Mouse (Mus musculus) stomach, embryonic 14.5 days (tissue): ENCODE data around the gene Arnt2. TPM values are rescaled to one million over a fixed set of nuclear protein-coding genes. Genes with fewer than 3 reads are reported as not detected.

Experiments
- ATAC-seq: fragments of 200-750 bp; cut with Nextera tagmentation; 2 replicates; pipeline ENCODE4 v1.8.0; 2017; ENCODE audit warnings: low read depth, moderate TSS enrichment; ENCODE audit not compliant: insufficient number of reproducible peaks, insufficient read depth, low FRiP score
- H3K27ac ChIP-seq: fragments of 300-500 bp; sonication (generic); 2 replicates; pipeline ENCODE4 v1.5.1; 2014; ENCODE audit warnings: mild to moderate bottlenecking, low read length, moderate library complexity, mixed read lengths
- H3K27me3 ChIP-seq: fragments of 300-500 bp; sonication (generic); 2 replicates; pipeline ENCODE4 v1.6.1; 2014; ENCODE audit warnings: low read length, control low read depth, mixed read lengths; ENCODE audit not compliant: control insufficient read depth, insufficient read depth
- H3K36me3 ChIP-seq: fragments of 300-500 bp; sonication (generic); 2 replicates; pipeline ENCODE4 v1.6.1; 2014; ENCODE audit warnings: mild to moderate bottlenecking, control low read depth, low read length, moderate library complexity, mixed read lengths; ENCODE audit not compliant: control insufficient read depth, insufficient read depth
- H3K4me1 ChIP-seq: fragments of 300-500 bp; sonication (generic); 2 replicates; pipeline ENCODE4 v1.6.1; 2014; ENCODE audit warnings: low read length, control low read depth, mixed read lengths; ENCODE audit not compliant: control insufficient read depth, insufficient read depth
- H3K4me2 ChIP-seq: fragments of 300-500 bp; sonication (generic); replicated peaks from 2 replicates; pipeline ENCODE4 v1.6.1; 2014; ENCODE audit warnings: low read depth, low read length, control low read depth
- H3K4me3 ChIP-seq: fragments of 300-500 bp; sonication (generic); 2 replicates; pipeline ENCODE4 v1.5.1; 2014; ENCODE audit warnings: low read depth, low read length, control low read depth
- H3K9ac ChIP-seq: fragments of 300-500 bp; sonication (generic); replicated peaks from 2 replicates; pipeline ENCODE4 v1.6.1; 2014; ENCODE audit warnings: low read depth, mild to moderate bottlenecking, control low read depth, low read length, moderate library complexity, mixed read lengths
- H3K9me3 ChIP-seq: fragments of 300-500 bp; sonication (generic); 2 replicates; pipeline ENCODE4 v1.6.1; 2016; ENCODE audit warnings: low read depth, low read length, control low read depth; ENCODE audit not compliant: control insufficient read depth
- WGBS: fragments of 180-500 bp; shearing (Covaris S2); extraction: QIAGEN DNeasy Blood & Tissue Kit; methylation state at CpG from one replicate; pipeline ENCODE4 v1.1.7; 2014; 5-methylcytosine and 5-hydroxymethylcytosine counted together
- polyA plus RNA-seq: library from polyadenylated mRNA; unstranded; fragments of >200 nt; fragmentation: Nextera tagmentation; extraction: Ambion mirVana; gene quantifications from 2 replicates; pipeline ENCODE4 v1.2.1, GENCODE M21; 2014

Arnt2 gene
- polyA plus RNA-seq, 1 experiment from 2014 or later = 6.8 TPM

DNA sequence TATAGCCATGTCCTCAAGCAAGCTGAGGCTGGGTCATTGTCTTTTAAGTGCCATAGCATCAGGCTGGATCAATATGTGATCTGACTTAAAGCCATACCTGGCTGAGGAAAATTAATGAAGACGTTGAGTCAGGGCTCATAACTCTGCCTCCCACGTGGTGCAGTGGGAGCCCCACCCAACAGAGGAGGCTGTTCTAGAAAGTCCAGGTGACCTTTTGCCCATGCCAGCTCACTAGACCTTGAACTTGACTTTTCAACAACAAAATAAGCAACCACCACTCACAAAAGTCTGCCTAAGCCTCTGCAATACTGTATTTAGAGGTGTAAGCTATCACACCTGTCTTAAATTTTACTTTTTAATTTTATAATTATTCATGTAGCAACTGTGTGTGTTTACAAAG lies 24.9 kb upstream of the Arnt2 start:
- Histone ChIP-seq H3K9me3 (no peaks in the 10 kb centered on the region), H3K4me3 (no peak overlapping the region), H3K9ac (no peak overlapping the region), H3K27ac (no peak overlapping the region), H3K4me1 (no peaks in the 10 kb centered on the region), H3K36me3 (no peaks in the 10 kb centered on the region), H3K27me3 (no peaks in the 10 kb centered on the region), H3K4me2 (no peak overlapping the region)
- WGBS = 56% methylated on average over 2 of the region's 2 CpGs
- no peak for ATAC-seq

DNA sequence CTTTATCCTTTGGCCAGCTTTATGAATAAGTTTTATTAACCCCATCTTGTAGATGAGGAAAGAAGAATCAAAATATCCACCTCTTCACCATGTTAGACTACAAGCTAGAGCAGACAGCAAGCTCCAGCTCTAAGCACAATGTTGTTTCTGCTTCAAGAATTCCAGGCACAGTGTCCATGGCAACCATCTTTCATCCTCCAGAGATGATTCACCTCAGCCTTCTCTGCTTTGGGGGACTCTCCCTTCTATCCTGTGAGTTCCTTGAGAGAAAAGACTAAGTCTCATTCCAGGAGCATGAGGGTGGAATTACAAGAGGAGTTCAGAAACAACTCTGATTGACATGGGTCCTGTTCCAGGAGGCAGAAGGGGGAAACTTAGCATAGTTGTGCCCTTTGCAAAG lies 22.2 kb upstream of the Arnt2 start:
- H3K27me3 ChIP-seq = no peaks in the 10 kb centered on the region
- no peaks in the 10 kb centered on the region for H3K4me1 ChIP-seq
- no peaks in the 10 kb centered on the region for H3K9me3 ChIP-seq
- no peaks in the 10 kb centered on the region for H3K36me3 ChIP-seq
- no peak for ATAC-seq
- no peak overlapping the region for H3K4me3 ChIP-seq
- no peak overlapping the region for H3K4me2 ChIP-seq
- H3K27ac ChIP-seq = no peak overlapping the region
- no peak overlapping the region for H3K9ac ChIP-seq

DNA sequence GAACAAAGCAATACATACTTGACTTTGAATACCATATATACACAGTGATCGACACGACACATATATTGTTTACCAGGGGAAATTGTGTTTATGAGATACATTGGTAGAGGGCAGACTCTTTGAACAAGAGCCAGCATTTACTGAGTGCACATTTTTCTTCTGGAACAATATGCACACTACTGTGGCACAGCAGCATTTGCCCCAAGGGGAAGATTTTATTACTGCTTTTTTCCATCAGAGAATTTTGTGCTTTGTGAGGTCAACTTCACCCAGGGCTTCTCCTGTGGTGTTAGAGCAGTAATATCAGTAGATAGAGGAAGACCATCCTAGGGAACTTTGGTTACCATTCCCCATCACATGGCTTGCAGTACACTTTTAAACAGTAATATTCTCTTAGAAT lies 17.2 kb upstream of the Arnt2 start:
- Histone ChIP-seq H3K4me3 (no peak overlapping the region), H3K4me2 (no peak overlapping the region), H3K9ac (no peak overlapping the region), H3K27me3 (no peaks in the 10 kb centered on the region), H3K4me1 (no peaks in the 10 kb centered on the region), H3K27ac (no peak overlapping the region), H3K36me3 (no peaks in the 10 kb centered on the region), H3K9me3 (no peaks in the 10 kb centered on the region)
- WGBS = 77% methylated on average over 2 of the region's 2 CpGs
- ATAC-seq = no peak

DNA sequence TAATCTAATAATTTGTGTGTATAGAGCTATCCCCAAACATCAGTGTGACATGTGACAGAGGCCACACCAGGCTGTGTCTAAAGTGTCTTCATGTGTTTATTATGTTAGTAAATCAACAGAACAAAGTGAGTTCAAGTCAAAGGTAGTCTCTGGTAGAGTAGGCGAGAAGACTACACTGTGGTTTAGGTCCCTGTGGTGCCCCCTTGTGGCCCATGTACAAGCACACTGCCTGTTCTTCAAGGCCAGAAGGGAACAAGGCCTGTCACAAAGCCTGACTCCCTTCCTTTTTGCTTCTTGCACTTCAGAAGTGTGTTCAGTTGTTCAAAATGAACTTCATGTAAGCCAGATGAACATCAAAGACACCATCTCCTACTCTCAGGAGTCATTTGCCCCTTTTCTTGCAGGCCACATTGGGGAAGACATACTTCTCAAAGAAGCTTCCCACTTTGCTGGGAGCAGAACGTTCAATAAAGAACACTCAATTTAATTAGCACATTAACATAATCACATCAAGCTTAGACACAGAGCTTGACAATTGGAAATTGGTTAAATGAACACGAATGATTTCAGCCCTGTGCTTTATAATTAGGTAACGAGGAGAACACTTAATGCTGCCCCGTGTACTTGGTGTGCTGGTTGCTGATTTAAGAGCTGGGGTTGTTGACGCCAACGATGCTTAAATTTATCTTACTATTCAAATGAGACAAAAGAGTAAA lies 14.9 kb upstream of the Arnt2 start:
- Histone ChIP-seq H3K9ac (no peak overlapping the region), H3K4me1 (no peaks in the 10 kb centered on the region), H3K27ac (no peak overlapping the region), H3K4me2 (no peak overlapping the region), H3K36me3 (no peaks in the 10 kb centered on the region), H3K27me3 (no peaks in the 10 kb centered on the region), H3K4me3 (no peak overlapping the region), H3K9me3 (no peaks in the 10 kb centered on the region)
- 74% methylated on average over 7 of the region's 7 CpGs for WGBS
- ATAC-seq = no peak

DNA sequence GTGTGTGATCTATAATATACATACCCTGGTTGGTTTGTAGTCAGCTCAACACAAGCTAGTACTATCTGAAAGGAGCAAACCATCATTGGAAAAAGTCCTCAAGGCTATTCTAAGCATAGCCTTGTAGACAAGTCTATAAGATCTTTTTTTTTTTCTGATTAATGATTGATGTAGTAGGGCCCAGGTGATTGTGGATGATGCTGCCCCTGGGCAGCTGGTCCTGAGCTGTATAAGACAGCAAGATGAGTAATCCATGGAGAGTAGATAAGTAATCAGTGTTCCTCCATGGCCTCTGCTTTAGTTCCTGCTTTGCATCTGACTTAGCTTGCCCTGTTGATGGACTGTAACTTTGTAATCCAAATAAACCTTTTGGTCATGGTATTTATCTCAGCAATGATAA lies 11.8 kb upstream of the Arnt2 start:
- Histone ChIP-seq H3K4me1 (no peaks in the 10 kb centered on the region), H3K4me3 (no peak overlapping the region), H3K27me3 (no peaks in the 10 kb centered on the region), H3K36me3 (no peaks in the 10 kb centered on the region), H3K4me2 (no peak overlapping the region), H3K9ac (no peak overlapping the region), H3K9me3 (no peaks in the 10 kb centered on the region), H3K27ac (no peak overlapping the region)
- ATAC-seq = no peak

DNA sequence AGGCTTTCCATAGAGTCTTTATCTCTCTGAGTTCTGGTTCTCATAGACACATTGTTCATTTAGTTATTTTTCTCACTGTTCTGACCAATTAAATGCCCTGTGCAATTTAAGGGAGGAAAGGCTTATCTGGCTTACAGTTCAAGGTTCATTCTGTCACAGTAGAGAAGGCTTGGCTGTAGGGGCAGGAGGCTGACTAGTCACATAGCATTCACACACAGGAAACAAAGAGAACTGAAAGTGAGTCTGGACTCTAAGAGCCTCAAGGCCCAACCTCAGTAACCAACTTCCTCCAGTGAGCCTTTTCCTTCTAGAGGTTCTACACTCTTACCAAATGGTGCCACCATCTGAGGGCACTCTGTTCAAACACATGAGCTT lies 11.3 kb upstream of the Arnt2 start:
- Histone ChIP-seq H3K9me3 (no peaks in the 10 kb centered on the region), H3K9ac (no peak overlapping the region), H3K4me2 (no peak overlapping the region), H3K27ac (no peak overlapping the region), H3K4me3 (no peak overlapping the region), H3K27me3 (no peaks in the 10 kb centered on the region), H3K4me1 (no peaks in the 10 kb centered on the region), H3K36me3 (no peaks in the 10 kb centered on the region)
- no peak for ATAC-seq

DNA sequence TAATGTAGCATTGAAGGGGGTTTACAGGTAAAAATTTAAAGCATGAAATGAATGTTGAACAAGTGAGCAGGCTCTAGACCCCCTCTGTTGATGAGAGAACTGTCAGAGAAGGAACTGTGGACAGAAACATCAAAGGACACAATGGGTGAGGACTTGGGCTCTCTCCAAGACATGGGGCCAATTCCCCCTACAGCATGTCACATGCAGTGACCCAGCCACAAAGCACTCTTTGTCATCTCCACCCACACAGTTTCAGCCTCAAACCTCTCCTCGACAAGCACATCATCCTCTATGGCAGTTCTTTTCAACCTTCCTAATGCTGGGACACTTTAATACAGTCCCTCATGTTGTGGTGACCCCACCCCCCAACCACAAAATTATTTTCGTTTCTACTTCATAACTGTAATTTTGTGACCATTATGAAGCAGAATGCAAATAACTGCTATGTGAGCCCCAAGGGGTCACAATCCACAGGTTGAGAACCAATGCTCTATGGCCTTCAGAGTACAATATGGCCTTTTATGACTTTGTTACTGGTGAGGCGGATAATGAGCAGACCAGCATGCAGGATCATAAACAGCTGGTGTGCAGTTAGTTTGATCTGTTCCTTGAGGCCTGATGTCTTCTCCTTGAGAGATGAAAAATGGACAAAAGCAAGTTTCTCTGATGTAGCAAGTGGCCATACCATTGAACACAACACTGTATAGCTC lies 10.8 kb upstream of the Arnt2 start:
- 77% methylated on average over 3 of the region's 3 CpGs for WGBS
- Histone ChIP-seq H3K9me3 (no peaks in the 10 kb centered on the region), H3K27ac (no peak overlapping the region), H3K4me2 (no peak overlapping the region), H3K4me1 (no peaks in the 10 kb centered on the region), H3K27me3 (no peaks in the 10 kb centered on the region), H3K4me3 (no peak overlapping the region), H3K9ac (no peak overlapping the region), H3K36me3 (no peaks in the 10 kb centered on the region)
- no peak for ATAC-seq

DNA sequence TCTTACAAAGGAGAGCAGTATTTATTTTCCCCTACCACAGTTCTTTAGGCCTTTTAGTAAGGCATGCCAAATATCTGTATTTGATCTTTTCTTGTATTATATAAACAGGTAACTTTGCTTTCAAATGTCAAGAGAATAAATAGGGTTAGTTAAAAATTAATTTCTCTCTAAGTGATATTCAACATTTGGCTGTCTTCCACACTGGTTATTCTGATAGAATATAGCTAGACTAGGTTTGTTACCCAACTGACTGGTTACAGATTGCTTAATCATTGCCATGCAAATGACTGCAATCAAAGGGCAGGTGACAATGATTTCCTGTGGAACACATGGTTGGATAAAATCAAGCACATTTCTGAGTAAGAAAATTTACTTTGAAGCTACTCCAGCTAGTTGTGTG lies 7.5 kb upstream of the Arnt2 start:
- Histone ChIP-seq H3K4me2 (no peak overlapping the region), H3K27me3 (no peaks in the 10 kb centered on the region), H3K9ac (no peak overlapping the region), H3K27ac (no peak overlapping the region), H3K4me3 (no peak overlapping the region), H3K9me3 (no peaks in the 10 kb centered on the region), H3K36me3 (no peaks in the 10 kb centered on the region), H3K4me1 (no peaks in the 10 kb centered on the region)
- no peak for ATAC-seq

DNA sequence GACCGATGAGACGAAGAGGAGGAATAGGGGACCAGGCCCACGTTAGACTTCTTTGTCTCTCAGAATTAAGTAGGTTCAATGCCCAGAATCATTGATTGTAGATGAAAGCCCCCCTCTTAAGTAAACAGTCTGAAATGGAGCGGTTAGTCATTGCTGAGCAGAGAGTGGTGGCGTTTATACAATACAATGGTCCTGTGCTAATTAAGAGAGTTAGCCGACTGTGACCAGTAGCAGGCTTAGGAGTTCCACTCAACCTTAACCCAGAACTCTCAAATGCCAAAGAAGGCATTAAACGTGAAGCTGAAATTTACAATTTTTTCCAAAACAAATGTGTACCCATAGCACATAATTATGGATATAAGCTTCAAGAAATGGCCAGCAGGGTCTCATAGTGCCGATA lies 2.6 kb upstream of the Arnt2 start:
- Histone ChIP-seq H3K4me3 (no peak overlapping the region), H3K4me2 (no peak overlapping the region), H3K27me3 (no peaks in the 10 kb centered on the region), H3K9me3 (no peaks in the 10 kb centered on the region), H3K9ac (no peak overlapping the region), H3K36me3 (no peaks in the 10 kb centered on the region), H3K27ac (no peak overlapping the region), H3K4me1 (no peaks in the 10 kb centered on the region)
- 56% methylated on average over 8 of the region's 8 CpGs for WGBS
- no peak for ATAC-seq
